Mouse (Mus musculus): Measurements from ENCODE around the gene Dnase1l3. TPM values are rescaled to one million over a fixed set of nuclear protein-coding genes. Genes with fewer than 3 reads are reported as not detected.

Gene Dnase1l3
- polyA plus RNA-seq, 1 experiment from 2014 or later, result 1.3 TPM

- Histone ChIP-seq H3K36me3 (no peaks in the 10 kb centered on the region), H3K4me1 (replicated peaks) (peaks cover 17% of the 10 kb centered on the region; the same call in 1 of the 2 replicates), H3K4me3 (replicated peaks) (no peak overlapping the region), H3K9me3 (replicated peaks) (no peaks in the 10 kb centered on the region), H3K27me3 (peaks cover 54% of the 10 kb centered on the region), H3K4me2 (no peak overlapping the region), H3K9ac (no peak overlapping the region), H3K27ac (no peak overlapping the region)
- no peak for ATAC-seq (ENCODE audit: low read depth)
- no peak for DNase-seq
- 65% methylated on average over 5 of the region's 5 CpGs for WGBS (ENCODE audit: insufficient replicate concordance)
Observed at GRCm38 (mm10) chr14:7999435-7999834, 5.1 kb upstream of the Dnase1l3 start.

- H3K4me3 ChIP-seq (replicated peaks), result no peak overlapping the region
- H3K27ac ChIP-seq, result no peak overlapping the region
- DNase-seq, result no peak
- H3K9ac ChIP-seq, result no peak overlapping the region
- no peak overlapping the region for H3K4me2 ChIP-seq
- 59% methylated on average over 3 of the region's 3 CpGs for WGBS (ENCODE audit: insufficient replicate concordance)
- peaks cover 50% of the 10 kb centered on the region for H3K27me3 ChIP-seq
- no peaks in the 10 kb centered on the region for H3K36me3 ChIP-seq
- no peaks in the 10 kb centered on the region for H3K9me3 ChIP-seq (replicated peaks)
- ATAC-seq (ENCODE audit: low read depth), result no peak
- H3K4me1 ChIP-seq (replicated peaks), result peaks cover 17% of the 10 kb centered on the region; the same call in 1 of the 2 replicates
Observed at GRCm38 (mm10) chr14:7999030-7999429, 4.7 kb upstream of the Dnase1l3 start.

GRCm38 (mm10) chr14:7997255-7997696 lies 2.9 kb upstream of the Dnase1l3 start:
- peak; percentile 69 for DNase-seq
- H3K4me3 ChIP-seq (replicated peaks), result no peak overlapping the region; the same call in 1 of the 2 replicates
- ATAC-seq (ENCODE audit: low read depth), result peak; percentile 54; the same call in 1 of the 2 replicates

GRCm38 (mm10) chr14:7992158-7992557 lies 2.2 kb downstream of the Dnase1l3 start:
- Histone ChIP-seq H3K27me3 (no peaks in the 10 kb centered on the region), H3K4me1 (replicated peaks) (no peaks in the 10 kb centered on the region), H3K4me2 (no peak overlapping the region), H3K4me3 (replicated peaks) (no peak overlapping the region), H3K9me3 (replicated peaks) (no peaks in the 10 kb centered on the region), H3K36me3 (no peaks in the 10 kb centered on the region), H3K27ac (no peak overlapping the region), H3K9ac (no peak overlapping the region)
- DNase-seq (no peak), ATAC-seq (ENCODE audit: low read depth) (no peak)
- 55% methylated on average over 6 of the region's 6 CpGs for whole genome bisulfite sequencing (ENCODE audit: insufficient replicate concordance)

More at GRCm38 (mm10) chr14:7997255-7997696, 2.9 kb upstream of the Dnase1l3 start:
- no peaks in the 10 kb centered on the region for H3K9me3 ChIP-seq (replicated peaks)
- H3K4me2 ChIP-seq, result peak overlapping the region; percentile 49
- no peaks in the 10 kb centered on the region for H3K36me3 ChIP-seq
- under 1% methylated on average over 15 of the region's 15 CpGs for WGBS (ENCODE audit: insufficient replicate concordance)
- H3K27ac ChIP-seq, result no peak overlapping the region
- no peaks in the 10 kb centered on the region for H3K4me1 ChIP-seq (replicated peaks)
- H3K9ac ChIP-seq, result no peak overlapping the region
- H3K27me3 ChIP-seq, result peaks cover 32% of the 10 kb centered on the region

GRCm38 (mm10) chr14:7991108-7991776 lies 3.1 kb downstream of the Dnase1l3 start:
- H3K4me3 ChIP-seq (replicated peaks), result no peak overlapping the region
- H3K9ac ChIP-seq, result no peak overlapping the region
- no peaks in the 10 kb centered on the region for H3K4me1 ChIP-seq (replicated peaks)
- H3K36me3 ChIP-seq, result no peaks in the 10 kb centered on the region
- no peaks in the 10 kb centered on the region for H3K27me3 ChIP-seq
- H3K27ac ChIP-seq, result peak overlapping the region; percentile 18; the same call in 1 of the 2 replicates
- no peaks in the 10 kb centered on the region for H3K9me3 ChIP-seq (replicated peaks)
- WGBS (ENCODE audit: insufficient replicate concordance), result 50% methylated on average over 5 of the region's 5 CpGs
- ATAC-seq (ENCODE audit: low read depth) (no peak), DNase-seq (no peak)
- no peak overlapping the region for H3K4me2 ChIP-seq

- Histone ChIP-seq H3K4me1 (replicated peaks) (no peaks in the 10 kb centered on the region), H3K4me2 (no peak overlapping the region), H3K27ac (no peak overlapping the region), H3K4me3 (replicated peaks) (no peak overlapping the region), H3K9ac (no peak overlapping the region), H3K9me3 (replicated peaks) (no peaks in the 10 kb centered on the region), H3K36me3 (no peaks in the 10 kb centered on the region), H3K27me3 (no peaks in the 10 kb centered on the region)
- DNase-seq, result no peak
- ATAC-seq (ENCODE audit: low read depth), result no peak
- 24% methylated on average over 3 of the region's 3 CpGs for WGBS (ENCODE audit: insufficient replicate concordance)
Observed at GRCm38 (mm10) chr14:7989961-7990360, 4.4 kb downstream of the Dnase1l3 start.

GRCm38 (mm10) chr14:7989371-7989770 lies 5.0 kb downstream of the Dnase1l3 start:
- ATAC-seq (ENCODE audit: low read depth) (no peak), DNase-seq (no peak)
- Histone ChIP-seq H3K36me3 (no peaks in the 10 kb centered on the region), H3K4me2 (no peak overlapping the region), H3K9ac (no peak overlapping the region), H3K4me1 (replicated peaks) (no peaks in the 10 kb centered on the region), H3K9me3 (replicated peaks) (no peaks in the 10 kb centered on the region), H3K27me3 (no peaks in the 10 kb centered on the region), H3K4me3 (replicated peaks) (no peak overlapping the region), H3K27ac (no peak overlapping the region)
- WGBS (ENCODE audit: insufficient replicate concordance), result 44% methylated on average over 1 of the region's 1 CpGs

GRCm38 (mm10) chr14:7986913-7987312 lies 7.5 kb downstream of the Dnase1l3 start:
- no peak overlapping the region for H3K4me3 ChIP-seq (replicated peaks)
- WGBS (ENCODE audit: insufficient replicate concordance), result 81% methylated on average over 6 of the region's 6 CpGs
- DNase-seq, result no peak

GRCm38 (mm10) chr14:7981226-7981625 lies 13.1 kb downstream of the Dnase1l3 start:
- H3K4me3 ChIP-seq (replicated peaks), result no peak overlapping the region
- WGBS (ENCODE audit: insufficient replicate concordance), result 88% methylated on average over 1 of the region's 1 CpGs
- no peaks in the 10 kb centered on the region for H3K27me3 ChIP-seq

More at GRCm38 (mm10) chr14:7986913-7987312, 7.5 kb downstream of the Dnase1l3 start:
- no peaks in the 10 kb centered on the region for H3K27me3 ChIP-seq
- H3K27ac ChIP-seq, result no peak overlapping the region
- ATAC-seq (ENCODE audit: low read depth), result no peak
- H3K9ac ChIP-seq, result no peak overlapping the region
- no peaks in the 10 kb centered on the region for H3K36me3 ChIP-seq
- H3K4me2 ChIP-seq, result no peak overlapping the region
- H3K4me1 ChIP-seq (replicated peaks), result no peaks in the 10 kb centered on the region
- no peaks in the 10 kb centered on the region for H3K9me3 ChIP-seq (replicated peaks)

GRCm38 (mm10) chr14:7978183-7978582 lies 16.2 kb downstream of the Dnase1l3 start:
- WGBS (ENCODE audit: insufficient replicate concordance), result 46% methylated on average over 1 of the region's 1 CpGs
- 0 out of 2 replicates have a peak overlapping the region, but pooled peaks have one; percentile 9 for H3K27ac ChIP-seq

More at GRCm38 (mm10) chr14:7981226-7981625, 13.1 kb downstream of the Dnase1l3 start:
- H3K4me2 ChIP-seq, result no peak overlapping the region
- H3K9me3 ChIP-seq (replicated peaks), result no peaks in the 10 kb centered on the region
- DNase-seq (no peak), ATAC-seq (ENCODE audit: low read depth) (no peak)
- H3K27ac ChIP-seq, result no peak overlapping the region
- H3K9ac ChIP-seq, result no peak overlapping the region
- no peaks in the 10 kb centered on the region for H3K4me1 ChIP-seq (replicated peaks)
- no peaks in the 10 kb centered on the region for H3K36me3 ChIP-seq

GRCm38 (mm10) chr14:7977471-7977870 lies 16.9 kb downstream of the Dnase1l3 start:
- Histone ChIP-seq H3K4me2 (no peak overlapping the region), H3K9me3 (replicated peaks) (no peaks in the 10 kb centered on the region), H3K4me3 (replicated peaks) (no peak overlapping the region), H3K4me1 (replicated peaks) (no peaks in the 10 kb centered on the region), H3K27ac (0 out of 2 replicates have a peak overlapping the region, but pooled peaks have one; percentile 9), H3K9ac (no peak overlapping the region), H3K36me3 (no peaks in the 10 kb centered on the region), H3K27me3 (no peaks in the 10 kb centered on the region)
- no peak for DNase-seq
- WGBS (ENCODE audit: insufficient replicate concordance), result 63% methylated on average over 1 of the region's 1 CpGs
- ATAC-seq (ENCODE audit: low read depth), result no peak

More at GRCm38 (mm10) chr14:7978183-7978582, 16.2 kb downstream of the Dnase1l3 start:
- H3K4me2 ChIP-seq, result no peak overlapping the region
- DNase-seq (no peak), ATAC-seq (ENCODE audit: low read depth) (no peak)
- no peaks in the 10 kb centered on the region for H3K27me3 ChIP-seq
- H3K4me3 ChIP-seq (replicated peaks), result no peak overlapping the region
- no peaks in the 10 kb centered on the region for H3K9me3 ChIP-seq (replicated peaks)
- no peaks in the 10 kb centered on the region for H3K36me3 ChIP-seq
- H3K9ac ChIP-seq, result no peak overlapping the region
- no peaks in the 10 kb centered on the region for H3K4me1 ChIP-seq (replicated peaks)

GRCm38 (mm10) chr14:7975177-7975576 lies 19.2 kb downstream of the Dnase1l3 start:
- H3K36me3 ChIP-seq, result no peaks in the 10 kb centered on the region
- 64% methylated on average over 6 of the region's 6 CpGs for WGBS (ENCODE audit: insufficient replicate concordance)
- no peak overlapping the region for H3K4me3 ChIP-seq (replicated peaks)
- ATAC-seq (ENCODE audit: low read depth) (no peak), DNase-seq (no peak)
- H3K4me1 ChIP-seq (replicated peaks), result no peaks in the 10 kb centered on the region
- H3K4me2 ChIP-seq, result no peak overlapping the region
- H3K27ac ChIP-seq, result no peak overlapping the region
- H3K27me3 ChIP-seq, result no peaks in the 10 kb centered on the region
- H3K9ac ChIP-seq, result no peak overlapping the region
- no peaks in the 10 kb centered on the region for H3K9me3 ChIP-seq (replicated peaks)
